Mouse (Mus musculus) cerebellum, adult 2 months (tissue): ENCODE measurements at regions not wholly inside any gene's neighbourhood (a gene's known extent, or its start where the extent isn't known, plus 50 kb on each side); places are given as distances from the start of the nearest gene placed in this dataset.

Experiments used
- DNase-seq, 2 experiments: peaks; one replicate each; pipeline ENCODE4 v3.0.0; 2021
- H3K27ac ChIP-seq: fragments of 200-500 bp; 2 replicates; pipeline ENCODE4 v1.5.1; 2012; ENCODE audit warnings: low read length, control low read depth, inconsistent platforms; ENCODE audit not compliant: insufficient read depth
- H3K27me3 ChIP-seq: fragments of 200-500 bp; 2 replicates; pipeline ENCODE4 v1.6.1; 2012; ENCODE audit warnings: inconsistent platforms, mild to moderate bottlenecking, low read length, moderate library complexity; ENCODE audit not compliant: control insufficient read depth, insufficient read depth
- H3K4me1 ChIP-seq: fragments of 200-500 bp; 2 replicates; pipeline ENCODE4 v1.6.1; 2011; ENCODE audit warnings: low read length; ENCODE audit not compliant: control insufficient read depth, insufficient read depth
- H3K4me3 ChIP-seq: fragments of 200-500 bp; replicated peaks from 2 replicates; pipeline ENCODE3; 2011; ENCODE audit warnings: mild to moderate bottlenecking, low read depth, low read length, control low read depth; ENCODE audit not compliant: insufficient read depth
- CTCF ChIP-seq: fragments of 200-500 bp; IDR thresholded peaks from 2 replicates; pipeline ENCODE4 v1.5.1; 2011; ENCODE audit warnings: low read depth, mild to moderate bottlenecking, control low read depth, low read length, moderate library complexity, borderline replicate concordance; ENCODE audit not compliant: insufficient read depth
- POLR2A ChIP-seq: fragments of 200-500 bp; IDR thresholded peaks from 2 replicates; pipeline ENCODE4 v1.6.1; 2011; ENCODE audit warnings: low read length, control low read depth, borderline replicate concordance; ENCODE audit not compliant: insufficient read depth
- WGBS: fragments of 180-500 bp; shearing (Covaris S2); methylation state at CpG from one replicate; pipeline ENCODE4 v1.1.7; 2018; 5-methylcytosine and 5-hydroxymethylcytosine counted together

DNA sequence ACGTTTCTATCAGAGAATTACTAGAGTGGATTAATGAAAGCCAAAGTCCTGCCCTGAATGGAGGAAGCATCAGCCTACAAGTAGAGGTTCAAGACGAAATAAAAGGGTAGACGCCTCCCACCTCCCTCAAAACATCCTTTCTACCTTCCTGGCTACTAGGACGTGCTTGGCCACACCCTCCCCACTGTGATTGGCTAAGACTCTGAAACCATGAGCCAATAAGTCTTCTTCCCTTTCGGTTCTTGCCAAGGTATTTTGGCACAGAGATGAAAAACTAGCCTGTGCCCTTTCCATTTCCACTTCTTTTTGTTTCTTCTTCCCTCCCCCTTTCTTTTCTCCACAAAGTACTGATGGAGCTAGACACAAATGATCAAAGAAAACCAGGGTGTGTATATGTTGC, 160.3 kb upstream of the Prickle1 start:
- H3K4me1 ChIP-seq: no peaks in the 10 kb centered on the region
- WGBS: 45% methylated on average over 5 of the region's 5 CpGs
- no peaks in the 10 kb centered on the region for H3K27me3 ChIP-seq
- no peak for DNase-seq
- TF ChIP-seq CTCF (no peak), POLR2A (no peak)
- H3K4me3 ChIP-seq: no peak overlapping the region
- H3K27ac ChIP-seq: no peak overlapping the region

GRCm38 (mm10) chr15:93751817-93752216, 156.1 kb upstream of the Prickle1 start:
- no peak overlapping the region for H3K27ac ChIP-seq
- DNase-seq: no peak
- no peak for TF ChIP-seq CTCF
- TF ChIP-seq POLR2A: no peak
- H3K27me3 ChIP-seq: no peaks in the 10 kb centered on the region
- H3K4me3 ChIP-seq: no peak overlapping the region
- H3K4me1 ChIP-seq: no peaks in the 10 kb centered on the region
- WGBS: 86% methylated on average over 14 of the region's 14 CpGs

GRCm38 (mm10) chr15:93750953-93751352, 155.3 kb upstream of the Prickle1 start:
- DNase-seq: no peak
- Histone ChIP-seq H3K4me1 (no peaks in the 10 kb centered on the region), H3K4me3 (no peak overlapping the region), H3K27ac (no peak overlapping the region), H3K27me3 (no peaks in the 10 kb centered on the region)
- WGBS: 20% methylated on average over 8 of the region's 8 CpGs
- no peak for TF ChIP-seq POLR2A
- no peak for TF ChIP-seq CTCF

GRCm38 (mm10) chr15:93744191-93744945, 148.7 kb upstream of the Prickle1 start:
- H3K27ac ChIP-seq: no peak overlapping the region
- no peaks in the 10 kb centered on the region for H3K27me3 ChIP-seq

DNA sequence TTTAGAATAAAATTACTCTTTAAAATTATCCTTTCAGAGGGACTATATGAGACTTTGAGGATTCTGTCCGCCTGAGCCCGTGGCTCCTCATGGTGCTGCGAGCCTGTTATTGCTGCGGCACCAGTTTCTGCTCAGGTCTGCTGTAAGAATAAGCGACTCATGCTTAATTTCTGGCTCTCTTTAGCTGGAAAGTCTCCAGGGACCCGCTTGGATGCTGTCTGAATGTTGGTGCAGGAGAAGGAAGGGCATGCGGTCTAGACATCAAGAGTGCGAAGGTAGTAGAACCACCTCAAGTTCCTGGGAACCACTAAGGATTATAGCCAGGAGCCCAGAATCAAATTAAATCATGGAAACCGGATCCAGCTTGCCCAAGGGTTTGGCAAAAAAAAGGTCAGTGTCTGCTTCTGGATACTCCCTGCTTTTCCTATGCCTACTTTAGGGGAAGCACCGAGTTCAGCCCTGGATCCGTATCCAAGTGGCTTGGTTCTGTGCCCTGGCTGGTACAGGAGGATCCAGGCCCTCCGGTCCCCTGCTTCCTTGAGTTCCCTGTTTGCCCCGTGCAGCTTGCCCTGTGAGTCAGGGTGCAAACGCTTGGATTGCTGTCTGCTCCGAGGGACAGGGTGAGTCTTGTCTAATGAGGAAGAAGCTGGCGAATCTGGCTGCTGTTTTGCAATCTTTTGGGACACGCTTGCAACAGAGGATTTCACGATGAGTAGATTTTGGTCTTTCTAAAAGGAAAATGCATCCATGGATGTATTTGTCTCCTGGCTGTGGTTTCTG, 138.2 kb upstream of the Prickle1 start:
- TF ChIP-seq POLR2A (no peak), CTCF (no peak)
- DNase-seq: no peak
- no peak overlapping the region for H3K27ac ChIP-seq
- H3K27me3 ChIP-seq: no peaks in the 10 kb centered on the region
- 20% methylated on average over 18 of the region's 18 CpGs for WGBS
- H3K4me3 ChIP-seq: no peak overlapping the region
- H3K4me1 ChIP-seq: no peaks in the 10 kb centered on the region

More at GRCm38 (mm10) chr15:93744191-93744945, 148.7 kb upstream of the Prickle1 start:
- TF ChIP-seq POLR2A: no peak
- DNase-seq: no peak
- Histone ChIP-seq H3K4me3 (no peak overlapping the region), H3K4me1 (no peaks in the 10 kb centered on the region)
- WGBS: 78% methylated on average over 12 of the region's 12 CpGs

DNA sequence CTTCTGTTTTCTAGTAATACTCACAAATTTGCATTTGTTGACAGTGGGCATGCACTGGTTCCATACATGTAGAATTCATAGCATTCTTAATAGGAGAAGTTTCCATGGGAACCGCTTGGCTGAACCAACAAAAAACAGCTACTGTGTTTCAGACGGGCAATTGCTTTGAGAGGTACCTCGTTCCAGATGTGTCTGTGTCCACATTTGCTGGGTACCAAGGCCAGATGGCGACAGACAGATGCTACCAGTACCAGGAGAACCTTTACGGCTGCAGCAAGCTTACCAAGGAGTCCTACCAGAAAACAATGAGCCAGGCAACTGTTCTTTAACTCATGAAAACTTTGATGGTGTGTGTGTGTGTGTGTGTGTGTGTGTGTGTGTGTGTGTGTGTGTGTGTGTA, 137.1 kb upstream of the Prickle1 start:
- Histone ChIP-seq H3K27ac (no peak overlapping the region), H3K27me3 (no peaks in the 10 kb centered on the region), H3K4me1 (no peaks in the 10 kb centered on the region), H3K4me3 (no peak overlapping the region)
- WGBS: 75% methylated on average over 5 of the region's 5 CpGs
- no peak for DNase-seq
- TF ChIP-seq CTCF (no peak), POLR2A (no peak)

- TF ChIP-seq CTCF: no peak
- TF ChIP-seq POLR2A: no peak
- no peak for DNase-seq
- H3K27ac ChIP-seq: no peak overlapping the region
- H3K4me1 ChIP-seq: no peaks in the 10 kb centered on the region
- H3K4me3 ChIP-seq: no peak overlapping the region
- no peaks in the 10 kb centered on the region for H3K27me3 ChIP-seq
- 89% methylated on average over 6 of the region's 6 CpGs for WGBS
Observed at GRCm38 (mm10) chr15:93731161-93731560, 135.5 kb upstream of the Prickle1 start.

- no peak overlapping the region for H3K4me3 ChIP-seq
- WGBS: 87% methylated on average over 4 of the region's 4 CpGs
- TF ChIP-seq CTCF (no peak), POLR2A (no peak)
- no peak for DNase-seq
- no peak overlapping the region for H3K27ac ChIP-seq
- no peaks in the 10 kb centered on the region for H3K4me1 ChIP-seq
- H3K27me3 ChIP-seq: no peaks in the 10 kb centered on the region
Observed at GRCm38 (mm10) chr15:93715443-93715842, 119.8 kb upstream of the Prickle1 start.
